Comparison of ENCODE assay signal across 7 mouse cellular contexts in the genomic region with DNA sequence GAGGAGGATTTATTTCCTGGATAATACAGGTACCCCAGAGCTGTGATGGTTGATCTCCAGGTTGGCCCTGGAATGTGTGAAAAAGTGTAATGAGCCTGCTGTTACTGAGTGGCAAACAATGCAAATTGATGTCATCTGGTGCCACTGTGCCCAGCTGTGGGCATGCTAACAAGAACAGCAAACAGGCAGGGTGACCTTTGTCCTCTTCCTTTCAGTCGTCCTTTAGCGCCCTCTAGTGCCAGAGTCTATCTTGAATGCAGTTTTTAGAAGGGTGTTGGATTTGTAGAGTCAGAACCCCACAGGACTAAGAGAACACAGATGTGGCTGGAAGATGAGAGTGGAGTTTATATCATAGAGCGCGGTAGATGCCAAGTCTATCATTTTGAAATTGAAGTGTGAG.
DNase-seq lines count a peak whose midpoint lies in the region; ATAC-seq lines count a peak whose summit lies in the region.

No protein-coding gene starts in this region.

- ATAC-seq in midbrain, embryonic 13.5 days: no peak
- ATAC-seq in intestine, embryonic 14.5 days (replicated peaks; ENCODE audit: low FRiP score, low TSS enrichment, low read depth): no peak

- no peaks in the 10 kb centered on the region for H3K36me3 ChIP-seq in midbrain, embryonic 10.5 days
- no peaks in the 10 kb centered on the region for H3K36me3 ChIP-seq in midbrain, embryonic 13.5 days
- H3K36me3 ChIP-seq in intestine, embryonic 14.5 days (ENCODE audit: control insufficient read depth, insufficient read depth, low read length): no peaks in the 10 kb centered on the region

- intact Hi-C loops in left cerebral cortex, postnatal 36 days (cut with DNase I): loop anchor here (2.0 kb wide), 1 partner anchor 117 kb away; no protein-coding TSS in a partner anchor

- no peak overlapping the region for H3K9ac ChIP-seq in midbrain, embryonic 13.5 days (replicated peaks)
- no peak overlapping the region for H3K9ac ChIP-seq in intestine, embryonic 14.5 days (ENCODE audit: low read length)

- H3K27me3 ChIP-seq in midbrain, embryonic 10.5 days (ENCODE audit: low read depth, poor library complexity, severe bottlenecking): no peaks in the 10 kb centered on the region
- no peaks in the 10 kb centered on the region for H3K27me3 ChIP-seq in midbrain, embryonic 13.5 days
- H3K27me3 ChIP-seq in intestine, embryonic 14.5 days (replicated peaks; ENCODE audit: control insufficient read depth, insufficient read depth, low read length): no peaks in the 10 kb centered on the region

- H3K9me3 ChIP-seq in midbrain, embryonic 10.5 days (replicated peaks): no peaks in the 10 kb centered on the region
- no peaks in the 10 kb centered on the region for H3K9me3 ChIP-seq in midbrain, embryonic 13.5 days
- no peaks in the 10 kb centered on the region for H3K9me3 ChIP-seq in intestine, embryonic 14.5 days (ENCODE audit: control insufficient read depth, low read length)

- no peaks in the 10 kb centered on the region for H3K4me1 ChIP-seq in midbrain, embryonic 10.5 days
- H3K4me1 ChIP-seq in midbrain, embryonic 13.5 days (replicated peaks): no peaks in the 10 kb centered on the region
- H3K4me1 ChIP-seq in intestine, embryonic 14.5 days (replicated peaks; ENCODE audit: control insufficient read depth, insufficient read depth, low read length): no peaks in the 10 kb centered on the region

- H3K27ac ChIP-seq in midbrain, embryonic 10.5 days (replicated peaks): no peak overlapping the region
- no peak overlapping the region for H3K27ac ChIP-seq in midbrain, embryonic 13.5 days
- no peak overlapping the region for H3K27ac ChIP-seq in intestine, embryonic 14.5 days (ENCODE audit: low read depth)

- H3K4me3 ChIP-seq in midbrain, embryonic 10.5 days: no peak overlapping the region
- no peak overlapping the region for H3K4me3 ChIP-seq in midbrain, embryonic 13.5 days (replicated peaks)
- no peak overlapping the region for H3K4me3 ChIP-seq in intestine, embryonic 14.5 days (ENCODE audit: low read depth, low read length)

- DNase-seq in midbrain, embryonic 10.5 days (ENCODE audit: low spot score): peak; percentile 38
- peak; percentile 53 for DNase-seq in NIH3T3 (ENCODE audit: low read depth)
- peak; percentile 42 for DNase-seq in c-Kit-positive CD71-positive TER-119-negative erythroid progenitor cells, embryonic 14.5 days (ENCODE audit: low read depth)
- peak; percentile 56 for DNase-seq in intestine, embryonic 14.5 days (ENCODE audit: low spot score)
- DNase-seq in left cerebral cortex, postnatal 36 days (ENCODE audit: low spot score in 2 of 2): peak; percentile 4 to 10
- peak; percentile 7 for DNase-seq in skeletal muscle tissue, adult 2 months (ENCODE audit: low read depth, low spot score)

- no peak overlapping the region for H3K4me2 ChIP-seq in midbrain, embryonic 13.5 days (replicated peaks)
- H3K4me2 ChIP-seq in intestine, embryonic 14.5 days (ENCODE audit: low read length): no peak overlapping the region

- WGBS in midbrain, embryonic 10.5 days: 33% methylated on average over 4 of the region's 4 CpGs
- whole genome bisulfite sequencing in midbrain, embryonic 13.5 days: 32% methylated on average over 4 of the region's 4 CpGs
- WGBS in intestine, embryonic 14.5 days: 23% methylated on average over 4 of the region's 4 CpGs
